Mouse (Mus musculus) E14TG2a.4 (cell line): ENCODE data around the gene Gm28308.

Experiments
- H3K27me3 ChIP-seq: 2 replicates; pipeline ENCODE4 v1.6.1; 2014; ENCODE audit warnings: low read length, control low read depth; ENCODE audit not compliant: insufficient read depth
- H3K36me3 ChIP-seq: 2 replicates; pipeline ENCODE4 v1.6.1; 2014; ENCODE audit warnings: low read length, control low read depth; ENCODE audit not compliant: insufficient read depth
- H3K4me1 ChIP-seq: replicated peaks from 2 replicates; pipeline ENCODE4 v1.6.1; 2014; ENCODE audit warnings: low read depth, low read length, control low read depth
- H3K4me3 ChIP-seq: replicated peaks from 2 replicates; pipeline ENCODE4 v1.5.1; 2014; ENCODE audit warnings: mild to moderate bottlenecking, low read length
- H3K9me3 ChIP-seq: 2 replicates; pipeline ENCODE4 v1.6.1; 2014; ENCODE audit warnings: low read length, control low read depth
- CTCF ChIP-seq: conservative IDR thresholded peaks from 2 replicates; pipeline ENCODE4 v1.5.1; 2014; ENCODE audit warnings: low read length
- NANOG ChIP-seq: IDR thresholded peaks from 2 replicates; pipeline ENCODE4 v1.6.1; 2014; ENCODE audit warnings: borderline replicate concordance, low read length, mixed read lengths
- POU5F1 ChIP-seq: IDR thresholded peaks from 2 replicates; pipeline ENCODE4 v1.6.1; 2014; ENCODE audit warnings: low read length, borderline replicate concordance

Gene Gm28308

GRCm38 (mm10) chr6:52218643-52219215 is 5.6 kb upstream of the Gm28308 start:
- TF ChIP-seq POU5F1 (no peak), NANOG (no peak), CTCF (no peak)
- peaks cover 100% of the 10 kb centered on the region for H3K27me3 ChIP-seq
- no peaks in the 10 kb centered on the region for H3K36me3 ChIP-seq
- no peaks in the 10 kb centered on the region for H3K9me3 ChIP-seq
- peaks cover 37% of the 10 kb centered on the region for H3K4me1 ChIP-seq
- no peak overlapping the region for H3K4me3 ChIP-seq

- H3K4me3 ChIP-seq = peak overlapping the region; percentile 71
- peaks cover 43% of the 10 kb centered on the region for H3K4me1 ChIP-seq
- H3K36me3 ChIP-seq = no peaks in the 10 kb centered on the region
- H3K9me3 ChIP-seq = no peaks in the 10 kb centered on the region
- peaks cover 100% of the 10 kb centered on the region for H3K27me3 ChIP-seq
- TF ChIP-seq POU5F1 (no peak), NANOG (no peak), CTCF (no peak)
Measured at GRCm38 (mm10) chr6:52217895-52218642, 4.9 kb upstream of the Gm28308 start.

GRCm38 (mm10) chr6:52217459-52217768 is 4.3 kb upstream of the Gm28308 start:
- Histone ChIP-seq H3K27me3 (peaks cover 100% of the 10 kb centered on the region), H3K9me3 (no peaks in the 10 kb centered on the region), H3K4me1 (peaks cover 49% of the 10 kb centered on the region), H3K4me3 (peak overlapping the region; percentile 71), H3K36me3 (no peaks in the 10 kb centered on the region)
- TF ChIP-seq POU5F1 (no peak), NANOG (no peak), CTCF (no peak)

GRCm38 (mm10) chr6:52216691-52217458 is 3.7 kb upstream of the Gm28308 start:
- no peak for TF ChIP-seq POU5F1
- TF ChIP-seq CTCF = no peak
- TF ChIP-seq NANOG = no peak
- peaks cover 49% of the 10 kb centered on the region for H3K4me1 ChIP-seq
- H3K36me3 ChIP-seq = no peaks in the 10 kb centered on the region
- H3K27me3 ChIP-seq = peaks cover 100% of the 10 kb centered on the region
- H3K9me3 ChIP-seq = no peaks in the 10 kb centered on the region
- H3K4me3 ChIP-seq = peak overlapping the region; percentile 71

- H3K9me3 ChIP-seq = no peaks in the 10 kb centered on the region
- H3K36me3 ChIP-seq = no peaks in the 10 kb centered on the region
- TF ChIP-seq NANOG = no peak
- TF ChIP-seq CTCF = no peak
- no peak for TF ChIP-seq POU5F1
- peaks cover 100% of the 10 kb centered on the region for H3K27me3 ChIP-seq
- no peak overlapping the region for H3K4me3 ChIP-seq
- peaks cover 49% of the 10 kb centered on the region for H3K4me1 ChIP-seq
Measured at GRCm38 (mm10) chr6:52215771-52216535, 2.8 kb upstream of the Gm28308 start.

- Histone ChIP-seq H3K27me3 (peaks cover 99% of the 10 kb centered on the region), H3K4me1 (peaks cover 50% of the 10 kb centered on the region), H3K36me3 (no peaks in the 10 kb centered on the region), H3K9me3 (no peaks in the 10 kb centered on the region), H3K4me3 (no peak overlapping the region)
- TF ChIP-seq CTCF (no peak), POU5F1 (no peak)
Measured at GRCm38 (mm10) chr6:52215070-52215469, 1.9 kb upstream of the Gm28308 start.

- Histone ChIP-seq H3K4me3 (no peak overlapping the region), H3K9me3 (no peaks in the 10 kb centered on the region), H3K27me3 (peaks cover 99% of the 10 kb centered on the region), H3K36me3 (no peaks in the 10 kb centered on the region), H3K4me1 (peaks cover 51% of the 10 kb centered on the region)
- TF ChIP-seq CTCF = no peak
Measured at GRCm38 (mm10) chr6:52214271-52214670, 1.1 kb upstream of the Gm28308 start.

- Histone ChIP-seq H3K9me3 (no peaks in the 10 kb centered on the region), H3K4me1 (peaks cover 57% of the 10 kb centered on the region), H3K27me3 (peaks cover 98% of the 10 kb centered on the region), H3K36me3 (no peaks in the 10 kb centered on the region), H3K4me3 (peak overlapping the region; percentile 35; the same call in 1 of the 2 replicates)
- no peak for TF ChIP-seq POU5F1
Measured at GRCm38 (mm10) chr6:52212556-52213118, 502 bp downstream of the Gm28308 start.
